Mouse (Mus musculus): ENCODE measurements around the gene Ckap4.
"Not testable (repeated sequence)": the region's sequence is repeated elsewhere in the genome, so short reads cannot be mapped to it uniquely, and the experiment has no call there.

The Ckap4 gene

GRCm38 (mm10) chr10:84549146-84549919, 15.5 kb upstream of the Ckap4 start:
- DNase-seq (ENCODE audit: low read depth), result no peak

- no peak for DNase-seq (ENCODE audit: low read depth)
Observed at GRCm38 (mm10) chr10:84544841-84545610, 11.2 kb upstream of the Ckap4 start.

- peak; percentile 31 for DNase-seq (ENCODE audit: low read depth)
Observed at GRCm38 (mm10) chr10:84542802-84543658, 9.2 kb upstream of the Ckap4 start.

GRCm38 (mm10) chr10:84539651-84540050, 5.8 kb upstream of the Ckap4 start:
- DNase-seq (ENCODE audit: low read depth), result no peak

- DNase-seq (ENCODE audit: low read depth), result no peak
Observed at GRCm38 (mm10) chr10:84535859-84536258, 2.0 kb upstream of the Ckap4 start.

GRCm38 (mm10) chr10:84535458-84535857, 1.6 kb upstream of the Ckap4 start:
- no peak for DNase-seq (ENCODE audit: low read depth)

GRCm38 (mm10) chr10:84532911-84533882, 665 bp downstream of the Ckap4 start:
- peak; percentile 74 for DNase-seq (ENCODE audit: low read depth)

- DNase-seq (ENCODE audit: low read depth), result peak; percentile 93
Observed at GRCm38 (mm10) chr10:84532191-84532889, 1.5 kb downstream of the Ckap4 start.

- no peak for DNase-seq (ENCODE audit: low read depth)
Observed at GRCm38 (mm10) chr10:84531576-84531975, 2.3 kb downstream of the Ckap4 start.

- DNase-seq (ENCODE audit: low read depth), result no peak
Observed at GRCm38 (mm10) chr10:84530388-84530787, 3.5 kb downstream of the Ckap4 start.

GRCm38 (mm10) chr10:84527631-84528030, 6.2 kb downstream of the Ckap4 start:
- no peak for DNase-seq (ENCODE audit: low read depth)

- DNase-seq (ENCODE audit: low read depth), result no peak
Observed at GRCm38 (mm10) chr10:84527070-84527469, 6.8 kb downstream of the Ckap4 start.

- DNase-seq (ENCODE audit: low read depth), result no peak
Observed at GRCm38 (mm10) chr10:84526488-84526887, 7.4 kb downstream of the Ckap4 start.

- DNase-seq (ENCODE audit: low read depth), result peak; percentile 33
Observed at GRCm38 (mm10) chr10:84523682-84524081, 10.2 kb downstream of the Ckap4 start.

GRCm38 (mm10) chr10:84516414-84516927, 17.4 kb downstream of the Ckap4 start:
- DNase-seq (ENCODE audit: low read depth), result no peak

GRCm38 (mm10) chr10:84515980-84516379, 17.9 kb downstream of the Ckap4 start:
- DNase-seq (ENCODE audit: low read depth), result not testable (repeated sequence)

GRCm38 (mm10) chr10:84515512-84515950, 18.3 kb downstream of the Ckap4 start:
- peak; percentile 93 for DNase-seq (ENCODE audit: low read depth)

- DNase-seq (ENCODE audit: low read depth), result peak; percentile 95
Observed at GRCm38 (mm10) chr10:84514038-84514578, 19.8 kb downstream of the Ckap4 start.

- DNase-seq (ENCODE audit: low read depth), result no peak
Observed at GRCm38 (mm10) chr10:84512766-84513165, 21.1 kb downstream of the Ckap4 start.

- DNase-seq (ENCODE audit: low read depth), result no peak
Observed at GRCm38 (mm10) chr10:84508603-84509002, 25.3 kb downstream of the Ckap4 start.
